Mouse (Mus musculus) stomach, postnatal 0 days (tissue): Measurements from ENCODE around the gene Mark1.

ENCODE experiments used
- CTCF ChIP-seq: IDR thresholded peaks from 2 replicates; pipeline ENCODE4 v1.5.1; 2016; ENCODE audit warnings: antibody characterized with exemption, low read depth, mild to moderate bottlenecking, moderate library complexity
- EP300 ChIP-seq: optimal IDR thresholded peaks from 2 replicates; pipeline ENCODE3; 2016; ENCODE audit warnings: antibody characterized with exemption

DNA sequence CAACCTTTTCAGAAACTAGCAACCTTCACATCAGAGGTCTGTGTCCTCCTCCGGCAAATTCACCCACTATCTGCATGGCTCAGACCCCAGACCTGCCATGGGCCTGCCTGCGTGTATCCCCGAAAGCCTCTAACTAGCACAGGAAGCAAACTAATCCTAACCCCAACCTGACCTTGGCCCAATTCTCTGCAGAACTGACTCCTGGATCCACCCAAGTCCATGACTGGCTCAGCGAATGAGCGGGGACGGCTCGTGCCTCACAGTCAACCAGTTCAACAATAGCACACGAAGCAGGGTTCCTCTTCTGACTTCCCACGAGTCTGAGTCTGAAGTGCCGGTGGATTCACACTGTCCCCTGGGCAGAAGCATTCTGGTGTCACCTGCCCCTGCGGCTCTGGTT, 125.5 kb downstream of the Mark1 start:
- TF ChIP-seq CTCF, result no peak
- no peak for TF ChIP-seq EP300
